Mouse (Mus musculus) brain, embryonic 14.5 days (tissue): Measurements from ENCODE around the gene Ankrd44.

ENCODE experiments used
- CTCF ChIP-seq: fragments of 200-500 bp; IDR thresholded peaks from 2 replicates; pipeline ENCODE4 v1.5.1; 2012; ENCODE audit warnings: inconsistent platforms, mild to moderate bottlenecking, moderate library complexity, borderline replicate concordance; ENCODE audit not compliant: insufficient read depth, insufficient read length; ENCODE audit errors: extremely low read depth
- POLR2A ChIP-seq: fragments of 200-500 bp; IDR thresholded peaks from 2 replicates; pipeline ENCODE4 v1.6.1; 2012; ENCODE audit warnings: mild to moderate bottlenecking, inconsistent platforms, borderline replicate concordance; ENCODE audit not compliant: poor library complexity, insufficient read depth, insufficient read length, severe bottlenecking; ENCODE audit errors: extremely low read depth

DNA sequence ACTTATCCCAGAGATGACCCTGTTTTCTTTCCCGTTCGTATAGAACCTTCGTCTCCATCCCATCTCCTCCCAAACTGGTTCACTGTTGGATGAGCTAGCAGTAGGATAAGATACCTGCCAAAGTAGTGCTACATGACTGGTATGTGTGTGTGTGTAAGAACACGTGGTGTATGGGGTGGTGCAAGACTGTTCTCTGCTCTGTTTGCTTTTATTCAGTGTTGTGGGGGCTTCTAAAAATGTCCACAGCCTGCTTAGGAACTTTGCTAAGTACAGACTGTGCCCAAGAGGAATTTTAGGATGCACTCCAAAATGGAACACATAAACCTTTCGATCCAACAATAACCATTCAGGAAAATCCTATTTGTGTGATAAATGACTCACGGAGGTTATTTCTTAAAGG, 209.3 kb downstream of the Ankrd44 start:
- TF ChIP-seq CTCF: no peak
- TF ChIP-seq POLR2A: no peak
